Mouse (Mus musculus): ENCODE measurements around the gene Cd83. TPM values are rescaled to one million over a fixed set of nuclear protein-coding genes. Genes with fewer than 3 reads are reported as not detected.

The Cd83 gene
- polyA plus RNA-seq, 1 experiment from 2014 or later = 28.1 TPM

GRCm38 (mm10) chr13:43810621-43811020, 26.0 kb downstream of the Cd83 start:
- 85% methylated on average over 6 of the region's 6 CpGs for WGBS
- Histone ChIP-seq H3K9ac (ENCODE audit: low read depth, low read length) (no peak overlapping the region), H3K27ac (ENCODE audit: low read length) (no peak overlapping the region), H3K36me3 (ENCODE audit: control insufficient read depth, insufficient read depth, low read length) (no peaks in the 10 kb centered on the region), H3K9me3 (replicated peaks; ENCODE audit: control insufficient read depth, low read length, poor library complexity, severe bottlenecking) (no peaks in the 10 kb centered on the region), H3K4me2 (ENCODE audit: low read length) (no peak overlapping the region), H3K4me3 (ENCODE audit: low read depth, low read length) (no peak overlapping the region), H3K4me1 (ENCODE audit: control insufficient read depth, insufficient read depth, low read length) (peaks cover 12% of the 10 kb centered on the region), H3K27me3 (ENCODE audit: control insufficient read depth, insufficient read depth, low read depth, low read length) (0 out of 2 replicates have a peak, but pooled peaks cover 2% of the 10 kb centered on the region)
- ATAC-seq = no peak

DNA sequence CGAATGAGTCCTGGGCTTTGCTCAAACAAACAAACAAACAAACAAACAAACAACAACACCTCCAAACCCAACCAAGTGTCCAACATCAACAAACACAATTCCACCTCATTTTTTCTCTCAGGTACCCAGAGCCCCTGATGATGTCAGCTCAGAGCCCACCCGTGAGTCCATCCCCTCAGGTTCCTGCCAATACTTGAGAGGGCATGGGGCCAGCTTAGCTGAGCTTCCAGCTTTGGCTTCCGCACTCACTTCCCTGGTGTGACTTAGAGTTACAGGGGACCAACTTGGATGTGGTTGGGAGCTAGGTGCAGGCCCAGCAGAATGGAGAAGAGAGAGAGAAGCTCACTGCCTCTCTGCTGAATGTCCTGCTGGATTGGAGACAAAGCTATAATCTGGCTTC, 27.3 kb downstream of the Cd83 start:
- WGBS = 84% methylated on average over 3 of the region's 3 CpGs

DNA sequence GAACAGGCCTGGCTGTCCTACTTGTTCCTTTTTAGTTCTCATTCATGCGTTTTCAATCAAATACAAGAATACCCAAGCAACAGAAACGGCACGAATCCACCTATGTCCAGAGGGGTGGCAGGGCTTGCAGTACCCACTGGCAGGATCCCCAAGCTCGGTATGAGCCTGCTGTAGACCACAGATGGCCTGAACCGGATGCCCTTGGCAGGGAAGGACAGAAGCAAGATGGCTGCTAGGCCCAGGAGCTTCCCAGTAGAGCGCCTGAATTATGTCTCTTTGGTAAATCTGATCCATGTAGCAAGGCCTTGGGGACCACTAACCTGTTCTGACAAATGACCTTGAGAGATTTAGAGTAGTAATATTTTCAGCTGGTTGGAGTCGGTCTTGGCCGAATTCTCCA, 28.9 kb downstream of the Cd83 start:
- Histone ChIP-seq H3K9me3 (replicated peaks; ENCODE audit: control insufficient read depth, low read length, poor library complexity, severe bottlenecking) (no peaks in the 10 kb centered on the region), H3K9ac (ENCODE audit: low read depth, low read length) (no peak overlapping the region), H3K4me3 (ENCODE audit: low read depth, low read length) (no peak overlapping the region), H3K4me1 (ENCODE audit: control insufficient read depth, insufficient read depth, low read length) (no peaks in the 10 kb centered on the region), H3K36me3 (ENCODE audit: control insufficient read depth, insufficient read depth, low read length) (no peaks in the 10 kb centered on the region), H3K4me2 (ENCODE audit: low read length) (no peak overlapping the region), H3K27me3 (ENCODE audit: control insufficient read depth, insufficient read depth, low read depth, low read length) (0 out of 2 replicates have a peak, but pooled peaks cover 2% of the 10 kb centered on the region), H3K27ac (ENCODE audit: low read length) (no peak overlapping the region)
- ATAC-seq = no peak
- 88% methylated on average over 8 of the region's 8 CpGs for WGBS

More for the DNA sequence above, 27.3 kb downstream of the Cd83 start:
- Histone ChIP-seq H3K9ac (ENCODE audit: low read depth, low read length) (no peak overlapping the region), H3K4me3 (ENCODE audit: low read depth, low read length) (no peak overlapping the region), H3K27ac (ENCODE audit: low read length) (no peak overlapping the region), H3K4me1 (ENCODE audit: control insufficient read depth, insufficient read depth, low read length) (peaks cover 7% of the 10 kb centered on the region), H3K36me3 (ENCODE audit: control insufficient read depth, insufficient read depth, low read length) (no peaks in the 10 kb centered on the region), H3K27me3 (ENCODE audit: control insufficient read depth, insufficient read depth, low read depth, low read length) (0 out of 2 replicates have a peak, but pooled peaks cover 2% of the 10 kb centered on the region), H3K9me3 (replicated peaks; ENCODE audit: control insufficient read depth, low read length, poor library complexity, severe bottlenecking) (no peaks in the 10 kb centered on the region), H3K4me2 (ENCODE audit: low read length) (no peak overlapping the region)
- ATAC-seq = no peak

GRCm38 (mm10) chr13:43817461-43817860, 32.9 kb downstream of the Cd83 start:
- Histone ChIP-seq H3K9ac (ENCODE audit: low read depth, low read length) (no peak overlapping the region), H3K27ac (ENCODE audit: low read length) (no peak overlapping the region), H3K27me3 (ENCODE audit: control insufficient read depth, insufficient read depth, low read depth, low read length) (no peaks in the 10 kb centered on the region), H3K9me3 (replicated peaks; ENCODE audit: control insufficient read depth, low read length, poor library complexity, severe bottlenecking) (no peaks in the 10 kb centered on the region), H3K4me3 (ENCODE audit: low read depth, low read length) (no peak overlapping the region), H3K4me1 (ENCODE audit: control insufficient read depth, insufficient read depth, low read length) (no peaks in the 10 kb centered on the region), H3K36me3 (ENCODE audit: control insufficient read depth, insufficient read depth, low read length) (no peaks in the 10 kb centered on the region), H3K4me2 (ENCODE audit: low read length) (no peak overlapping the region)
- WGBS = 66% methylated on average over 3 of the region's 3 CpGs
- ATAC-seq = no peak

- no peaks in the 10 kb centered on the region for H3K9me3 ChIP-seq (replicated peaks; ENCODE audit: control insufficient read depth, low read length, poor library complexity, severe bottlenecking)
- no peak overlapping the region for H3K27ac ChIP-seq (ENCODE audit: low read length)
- H3K9ac ChIP-seq (ENCODE audit: low read depth, low read length) = no peak overlapping the region
- ATAC-seq = no peak
- 78% methylated on average over 7 of the region's 7 CpGs for WGBS
- H3K4me3 ChIP-seq (ENCODE audit: low read depth, low read length) = no peak overlapping the region
- H3K36me3 ChIP-seq (ENCODE audit: control insufficient read depth, insufficient read depth, low read length) = no peaks in the 10 kb centered on the region
- H3K4me1 ChIP-seq (ENCODE audit: control insufficient read depth, insufficient read depth, low read length) = no peaks in the 10 kb centered on the region
- H3K27me3 ChIP-seq (ENCODE audit: control insufficient read depth, insufficient read depth, low read depth, low read length) = no peaks in the 10 kb centered on the region
- H3K4me2 ChIP-seq (ENCODE audit: low read length) = no peak overlapping the region
Observed at GRCm38 (mm10) chr13:43818307-43819019, 33.9 kb downstream of the Cd83 start.

- Histone ChIP-seq H3K27ac (ENCODE audit: low read length) (no peak overlapping the region), H3K4me3 (ENCODE audit: low read depth, low read length) (no peak overlapping the region), H3K4me2 (ENCODE audit: low read length) (no peak overlapping the region), H3K9ac (ENCODE audit: low read depth, low read length) (no peak overlapping the region), H3K4me1 (ENCODE audit: control insufficient read depth, insufficient read depth, low read length) (no peaks in the 10 kb centered on the region), H3K36me3 (ENCODE audit: control insufficient read depth, insufficient read depth, low read length) (no peaks in the 10 kb centered on the region), H3K9me3 (replicated peaks; ENCODE audit: control insufficient read depth, low read length, poor library complexity, severe bottlenecking) (no peaks in the 10 kb centered on the region), H3K27me3 (ENCODE audit: control insufficient read depth, insufficient read depth, low read depth, low read length) (no peaks in the 10 kb centered on the region)
- 91% methylated on average over 6 of the region's 6 CpGs for WGBS
- ATAC-seq = no peak
Observed at GRCm38 (mm10) chr13:43819020-43819310, 34.4 kb downstream of the Cd83 start.

DNA sequence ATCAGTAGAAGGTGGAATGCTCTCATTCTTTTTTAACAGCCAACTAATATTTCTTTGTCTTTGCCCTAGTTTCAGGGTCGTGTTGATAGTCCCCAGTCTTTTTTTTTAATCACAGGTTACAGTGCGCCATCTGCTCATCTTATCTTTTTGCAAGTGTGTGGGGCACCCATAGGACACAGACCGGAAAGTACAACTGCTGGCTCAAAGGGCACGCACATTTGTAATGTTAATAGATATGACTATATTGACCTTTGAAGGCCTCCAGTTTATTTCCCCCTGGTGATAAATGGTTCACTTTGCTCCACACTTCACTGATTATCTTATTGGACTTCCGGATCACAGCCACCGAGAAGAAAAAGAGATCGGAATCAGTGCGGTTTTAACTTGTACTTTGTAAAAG, 35.5 kb downstream of the Cd83 start:
- Histone ChIP-seq H3K4me3 (ENCODE audit: low read depth, low read length) (no peak overlapping the region), H3K4me1 (ENCODE audit: control insufficient read depth, insufficient read depth, low read length) (no peaks in the 10 kb centered on the region), H3K9ac (ENCODE audit: low read depth, low read length) (no peak overlapping the region), H3K27ac (ENCODE audit: low read length) (no peak overlapping the region), H3K36me3 (ENCODE audit: control insufficient read depth, insufficient read depth, low read length) (no peaks in the 10 kb centered on the region), H3K4me2 (ENCODE audit: low read length) (no peak overlapping the region), H3K27me3 (ENCODE audit: control insufficient read depth, insufficient read depth, low read depth, low read length) (no peaks in the 10 kb centered on the region), H3K9me3 (replicated peaks; ENCODE audit: control insufficient read depth, low read length, poor library complexity, severe bottlenecking) (no peaks in the 10 kb centered on the region)
- no peak for ATAC-seq
- 85% methylated on average over 8 of the region's 8 CpGs for WGBS

GRCm38 (mm10) chr13:43822306-43822705, 37.7 kb downstream of the Cd83 start:
- H3K36me3 ChIP-seq (ENCODE audit: control insufficient read depth, insufficient read depth, low read length) = no peaks in the 10 kb centered on the region
- H3K27ac ChIP-seq (ENCODE audit: low read length) = no peak overlapping the region
- ATAC-seq = no peak
- no peaks in the 10 kb centered on the region for H3K27me3 ChIP-seq (ENCODE audit: control insufficient read depth, insufficient read depth, low read depth, low read length)
- no peak overlapping the region for H3K4me3 ChIP-seq (ENCODE audit: low read depth, low read length)
- H3K9ac ChIP-seq (ENCODE audit: low read depth, low read length) = no peak overlapping the region
- no peak overlapping the region for H3K4me2 ChIP-seq (ENCODE audit: low read length)
- WGBS = 67% methylated on average over 4 of the region's 4 CpGs
- H3K9me3 ChIP-seq (replicated peaks; ENCODE audit: control insufficient read depth, low read length, poor library complexity, severe bottlenecking) = no peaks in the 10 kb centered on the region
- H3K4me1 ChIP-seq (ENCODE audit: control insufficient read depth, insufficient read depth, low read length) = no peaks in the 10 kb centered on the region

DNA sequence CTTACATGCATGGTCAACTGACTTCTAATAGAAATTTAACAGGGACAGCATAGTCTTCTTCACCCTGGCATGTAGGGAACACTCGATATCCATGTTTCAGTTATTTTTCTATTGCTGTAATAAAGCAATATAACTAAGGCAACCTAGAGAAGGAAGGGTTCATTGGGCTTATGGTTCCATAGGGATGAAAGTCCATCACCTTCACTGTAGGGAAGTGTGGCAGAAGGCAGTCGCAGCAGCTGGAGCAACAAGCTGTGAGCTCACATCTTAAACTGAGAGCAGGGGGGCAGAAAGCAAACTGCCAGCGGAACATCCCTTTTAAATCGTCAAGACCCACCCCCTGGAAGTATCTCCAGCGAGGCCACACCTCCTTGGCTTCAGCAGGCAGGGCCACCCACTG, 44.1 kb downstream of the Cd83 start:
- no peaks in the 10 kb centered on the region for H3K4me1 ChIP-seq (ENCODE audit: control insufficient read depth, insufficient read depth, low read length)
- H3K9me3 ChIP-seq (replicated peaks; ENCODE audit: control insufficient read depth, low read length, poor library complexity, severe bottlenecking) = no peaks in the 10 kb centered on the region
- H3K27me3 ChIP-seq (ENCODE audit: control insufficient read depth, insufficient read depth, low read depth, low read length) = no peaks in the 10 kb centered on the region
- no peak overlapping the region for H3K4me2 ChIP-seq (ENCODE audit: low read length)
- H3K27ac ChIP-seq (ENCODE audit: low read length) = no peak overlapping the region
- no peak overlapping the region for H3K9ac ChIP-seq (ENCODE audit: low read depth, low read length)
- H3K36me3 ChIP-seq (ENCODE audit: control insufficient read depth, insufficient read depth, low read length) = no peaks in the 10 kb centered on the region
- 49% methylated on average over 5 of the region's 5 CpGs for WGBS
- ATAC-seq = no peak
- no peak overlapping the region for H3K4me3 ChIP-seq (ENCODE audit: low read depth, low read length)

Measured in midbrain, embryonic 16.5 days (tissue).